Mouse (Mus musculus) lung, adult 2 months (tissue): ENCODE data around the gene Spesp1.

ENCODE experiments used
- CTCF ChIP-seq: fragments of 200-500 bp; IDR thresholded peaks from 2 replicates; pipeline ENCODE4 v1.5.1; 2011; ENCODE audit warnings: mild to moderate bottlenecking, low read length, control low read depth; ENCODE audit not compliant: insufficient read depth
- POLR2A ChIP-seq: fragments of 200-500 bp; IDR thresholded peaks from 2 replicates; pipeline ENCODE4 v1.6.1; 2011; ENCODE audit warnings: low read depth, mild to moderate bottlenecking, control low read depth, low read length, borderline replicate concordance; ENCODE audit errors: extremely low read depth

- TF ChIP-seq CTCF (no peak), POLR2A (no peak)
Observed at GRCm38 (mm10) chr9:62244612-62245010, 37.4 kb downstream of the Spesp1 start.
